Mouse (Mus musculus) embryonic facial prominence, embryonic 12.5 days (tissue): ENCODE data around the gene St13. TPM values are rescaled to one million over a fixed set of nuclear protein-coding genes. Genes with fewer than 3 reads are reported as not detected.

Experiments
- ATAC-seq: fragments of 200-750 bp; cut with Nextera tagmentation; 2 replicates; pipeline ENCODE4 v1.8.0; 2017; ENCODE audit not compliant: insufficient number of reproducible peaks, insufficient read depth, low FRiP score, low TSS enrichment
- H3K27ac ChIP-seq: fragments of 300-500 bp; sonication (generic); 2 replicates; pipeline ENCODE4 v1.5.1; 2016; ENCODE audit warnings: mild to moderate bottlenecking
- H3K27me3 ChIP-seq: fragments of 300-500 bp; sonication (generic); 2 replicates; pipeline ENCODE4 v1.6.1; 2016; ENCODE audit warnings: mild to moderate bottlenecking, moderate library complexity
- H3K36me3 ChIP-seq: fragments of 300-500 bp; sonication (generic); 2 replicates; pipeline ENCODE4 v1.6.1; 2016; ENCODE audit warnings: mild to moderate bottlenecking
- H3K4me1 ChIP-seq: fragments of 300-500 bp; sonication (generic); 2 replicates; pipeline ENCODE4 v1.6.1; 2016
- H3K4me2 ChIP-seq: fragments of 300-500 bp; sonication (generic); replicated peaks from 2 replicates; pipeline ENCODE4 v1.6.1; 2016; ENCODE audit warnings: mild to moderate bottlenecking, moderate library complexity
- H3K4me3 ChIP-seq: fragments of 300-500 bp; sonication (generic); 2 replicates; pipeline ENCODE4 v1.5.1; 2016; ENCODE audit warnings: mild to moderate bottlenecking
- H3K9ac ChIP-seq: fragments of 300-500 bp; sonication (generic); 2 replicates; pipeline ENCODE4 v1.6.1; 2016; ENCODE audit warnings: mild to moderate bottlenecking, moderate library complexity
- H3K9me3 ChIP-seq: fragments of 300-500 bp; sonication (generic); 2 replicates; pipeline ENCODE4 v1.6.1; 2016; ENCODE audit warnings: mild to moderate bottlenecking, moderate library complexity
- WGBS: fragments of 180-500 bp; shearing (Covaris S2); methylation state at CpG from one replicate; pipeline ENCODE4 v1.1.7; 2016; 5-methylcytosine and 5-hydroxymethylcytosine counted together
- polyA plus RNA-seq: library from polyadenylated mRNA; unstranded; fragments of >200 nt; fragmentation: Nextera tagmentation; extraction: Ambion mirVana; gene quantifications from 2 replicates; pipeline ENCODE4 v1.2.1, GENCODE M21; 2016

The St13 gene
- polyA plus RNA-seq, 1 experiment from 2014 or later, result 207 TPM

GRCm38 (mm10) chr15:81405008-81405407 is 5.1 kb upstream of the St13 start:
- Histone ChIP-seq H3K9ac (no peak overlapping the region), H3K4me3 (no peak overlapping the region), H3K9me3 (no peaks in the 10 kb centered on the region), H3K27me3 (no peaks in the 10 kb centered on the region), H3K4me2 (no peak overlapping the region), H3K27ac (no peak overlapping the region), H3K4me1 (peaks cover 6% of the 10 kb centered on the region; the same call in 1 of the 2 replicates), H3K36me3 (no peaks in the 10 kb centered on the region)
- WGBS, result 87% methylated on average over 3 of the region's 3 CpGs
- no peak for ATAC-seq

GRCm38 (mm10) chr15:81399297-81399637 is 610 bp downstream of the St13 start:
- WGBS, result under 1% methylated on average over 21 of the region's 21 CpGs
- no peaks in the 10 kb centered on the region for H3K27me3 ChIP-seq
- H3K36me3 ChIP-seq, result no peaks in the 10 kb centered on the region
- H3K9me3 ChIP-seq, result no peaks in the 10 kb centered on the region
- H3K27ac ChIP-seq, result peak overlapping the region; percentile 94
- peaks cover 16% of the 10 kb centered on the region for H3K4me1 ChIP-seq
- H3K9ac ChIP-seq, result peak overlapping the region; percentile 93
- peak; percentile 73 for ATAC-seq
- H3K4me3 ChIP-seq, result peak overlapping the region; percentile 95
- peak overlapping the region; percentile 78 for H3K4me2 ChIP-seq

GRCm38 (mm10) chr15:81398189-81398588 is 1.7 kb downstream of the St13 start:
- no peak overlapping the region for H3K27ac ChIP-seq
- no peak overlapping the region for H3K9ac ChIP-seq

DNA sequence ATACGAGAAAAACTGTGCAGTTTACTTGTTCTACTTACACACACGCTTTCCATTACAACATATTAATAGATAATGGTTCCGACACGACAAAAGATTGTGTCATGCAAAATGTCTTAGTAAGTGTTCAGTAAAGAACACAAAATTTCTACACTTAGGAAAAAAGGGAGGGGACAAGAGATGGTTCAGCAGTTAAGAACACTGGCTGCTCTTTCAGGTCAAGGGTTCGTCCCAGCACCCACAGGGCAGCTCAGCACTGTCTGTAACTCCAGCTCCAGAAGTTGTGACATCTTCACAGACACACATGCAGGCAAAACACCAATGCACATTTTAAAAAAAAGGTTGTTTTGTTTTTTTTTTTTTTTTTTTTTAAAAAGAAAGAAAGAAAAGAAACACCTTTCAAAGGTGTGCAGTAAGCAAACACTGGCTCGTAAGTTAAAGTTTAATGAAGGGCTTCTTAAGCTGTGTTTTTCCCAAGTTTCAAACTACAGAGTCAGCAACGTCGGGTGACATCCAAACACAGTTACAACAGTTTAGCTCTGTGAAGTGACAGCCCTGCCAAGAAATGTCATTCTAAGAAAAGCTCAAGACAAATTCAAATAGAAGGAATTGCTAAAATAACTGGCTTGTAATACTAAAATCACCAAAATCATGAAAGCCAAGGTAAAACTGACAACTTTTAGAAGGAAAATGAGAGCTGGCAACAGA is 5.5 kb downstream of the St13 start:
- peaks cover 25% of the 10 kb centered on the region for H3K36me3 ChIP-seq
- 88% methylated on average over 8 of the region's 8 CpGs for WGBS
- no peak overlapping the region for H3K9ac ChIP-seq
- no peak overlapping the region for H3K4me3 ChIP-seq
- no peak for ATAC-seq
- H3K27me3 ChIP-seq, result no peaks in the 10 kb centered on the region
- no peaks in the 10 kb centered on the region for H3K9me3 ChIP-seq
- H3K27ac ChIP-seq, result no peak overlapping the region
- H3K4me1 ChIP-seq, result peaks cover 10% of the 10 kb centered on the region
- H3K4me2 ChIP-seq, result no peak overlapping the region

More at GRCm38 (mm10) chr15:81398189-81398588, 1.7 kb downstream of the St13 start:
- no peaks in the 10 kb centered on the region for H3K9me3 ChIP-seq
- H3K4me2 ChIP-seq, result peak overlapping the region; percentile 78
- no peak for ATAC-seq
- H3K27me3 ChIP-seq, result no peaks in the 10 kb centered on the region
- H3K4me3 ChIP-seq, result peak overlapping the region; percentile 95
- no peaks in the 10 kb centered on the region for H3K36me3 ChIP-seq
- peaks cover 16% of the 10 kb centered on the region for H3K4me1 ChIP-seq

GRCm38 (mm10) chr15:81392997-81393396 is 6.9 kb downstream of the St13 start:
- no peak for ATAC-seq
- Histone ChIP-seq H3K4me3 (no peak overlapping the region), H3K4me1 (peaks cover 6% of the 10 kb centered on the region; the same call in 1 of the 2 replicates), H3K36me3 (peaks cover 37% of the 10 kb centered on the region), H3K27ac (no peak overlapping the region), H3K9me3 (no peaks in the 10 kb centered on the region), H3K4me2 (no peak overlapping the region), H3K27me3 (no peaks in the 10 kb centered on the region), H3K9ac (no peak overlapping the region)

DNA sequence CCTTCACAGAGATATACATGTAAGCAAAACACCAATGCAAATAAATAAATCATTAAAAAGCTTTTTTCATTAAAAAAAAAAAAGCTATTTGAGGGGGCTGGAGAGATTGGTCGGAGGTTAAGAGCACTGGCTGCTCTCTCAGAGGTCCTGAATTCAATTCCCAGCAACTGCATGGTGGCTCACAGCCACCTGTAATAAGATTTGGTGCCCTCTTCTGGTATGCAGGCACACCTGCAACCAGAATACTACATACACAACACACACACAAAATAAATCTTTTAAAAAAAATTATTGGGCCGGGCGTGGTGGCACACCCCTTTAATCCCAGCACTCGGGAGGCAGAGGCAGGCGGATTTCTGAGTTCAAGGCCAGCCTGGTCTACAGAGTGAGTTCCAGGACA is 13.6 kb downstream of the St13 start:
- Histone ChIP-seq H3K27ac (no peak overlapping the region), H3K4me3 (no peak overlapping the region), H3K9me3 (no peaks in the 10 kb centered on the region), H3K27me3 (no peaks in the 10 kb centered on the region), H3K9ac (no peak overlapping the region), H3K4me2 (no peak overlapping the region), H3K4me1 (no peaks in the 10 kb centered on the region), H3K36me3 (peaks cover 86% of the 10 kb centered on the region)
- 95% methylated on average over 5 of the region's 5 CpGs for WGBS
- ATAC-seq, result no peak

- ATAC-seq, result no peak
- Histone ChIP-seq H3K4me1 (no peaks in the 10 kb centered on the region), H3K9me3 (no peaks in the 10 kb centered on the region), H3K4me3 (no peak overlapping the region), H3K9ac (no peak overlapping the region), H3K4me2 (no peak overlapping the region), H3K27me3 (no peaks in the 10 kb centered on the region), H3K27ac (no peak overlapping the region), H3K36me3 (peaks cover 60% of the 10 kb centered on the region)
- WGBS, result 75% methylated on average over 2 of the region's 2 CpGs
These were observed 21.0 kb downstream of the St13 start for GRCm38 (mm10) chr15:81378845-81379244.

- WGBS, result 91% methylated on average over 11 of the region's 11 CpGs
- ATAC-seq, result no peak
These were observed 25.3 kb downstream of the St13 start for GRCm38 (mm10) chr15:81374621-81375020.

DNA sequence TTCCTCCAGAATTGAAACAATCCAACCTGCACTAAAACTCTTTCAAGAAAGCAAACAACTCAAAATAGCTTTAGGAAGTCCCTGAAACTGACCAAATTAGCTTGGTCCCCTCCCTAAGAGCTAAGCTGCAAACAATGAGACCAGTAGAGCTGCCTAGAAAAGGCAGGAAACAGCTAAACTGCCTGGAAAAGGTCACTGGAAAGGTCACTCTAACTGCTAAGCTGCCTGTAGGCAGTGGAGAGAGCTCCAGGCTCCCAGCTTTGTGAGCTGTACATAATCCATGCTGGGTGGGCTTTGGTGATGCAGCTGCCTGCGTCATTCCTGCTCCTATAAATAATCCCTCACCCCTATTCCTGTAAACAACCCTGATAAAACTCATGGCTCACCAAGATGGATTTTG is 29.5 kb downstream of the St13 start:
- H3K4me3 ChIP-seq, result no peak overlapping the region
- H3K36me3 ChIP-seq, result peaks cover 70% of the 10 kb centered on the region
- H3K9ac ChIP-seq, result no peak overlapping the region
- H3K27ac ChIP-seq, result no peak overlapping the region
- WGBS, result 44% methylated on average over 1 of the region's 1 CpGs
- no peaks in the 10 kb centered on the region for H3K9me3 ChIP-seq
- no peak overlapping the region for H3K4me2 ChIP-seq
- H3K4me1 ChIP-seq, result no peaks in the 10 kb centered on the region
- H3K27me3 ChIP-seq, result no peaks in the 10 kb centered on the region
- ATAC-seq, result no peak

More at GRCm38 (mm10) chr15:81374621-81375020, 25.3 kb downstream of the St13 start:
- Histone ChIP-seq H3K27ac (no peak overlapping the region), H3K4me1 (no peaks in the 10 kb centered on the region), H3K36me3 (peaks cover 61% of the 10 kb centered on the region), H3K9ac (no peak overlapping the region), H3K27me3 (no peaks in the 10 kb centered on the region), H3K9me3 (no peaks in the 10 kb centered on the region), H3K4me3 (no peak overlapping the region), H3K4me2 (no peak overlapping the region)

DNA sequence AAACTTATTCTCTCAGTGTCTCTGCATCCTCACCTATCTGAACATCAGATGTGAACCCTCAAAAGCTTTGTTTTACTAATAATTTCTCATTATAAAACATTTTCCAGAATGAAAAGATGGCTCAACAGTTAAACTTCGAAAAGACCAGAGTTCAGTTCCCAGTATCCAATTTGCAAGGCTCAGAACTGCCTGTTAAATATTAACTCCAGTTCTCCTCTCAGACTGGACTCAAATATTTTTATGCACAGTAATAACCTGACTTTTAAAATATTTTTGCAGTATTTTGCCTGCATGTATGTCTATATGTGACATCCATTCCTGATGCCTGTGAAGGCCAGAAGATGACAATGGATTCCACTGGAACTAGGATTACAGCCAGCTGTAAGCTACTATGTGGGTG is 31.3 kb downstream of the St13 start:
- 91% methylated on average over 1 of the region's 1 CpGs for WGBS
- Histone ChIP-seq H3K4me2 (no peak overlapping the region), H3K9me3 (no peaks in the 10 kb centered on the region), H3K27me3 (no peaks in the 10 kb centered on the region), H3K9ac (no peak overlapping the region), H3K4me1 (no peaks in the 10 kb centered on the region), H3K4me3 (no peak overlapping the region), H3K27ac (no peak overlapping the region), H3K36me3 (peaks cover 74% of the 10 kb centered on the region)
- no peak for ATAC-seq

- H3K4me2 ChIP-seq, result no peak overlapping the region
- ATAC-seq, result no peak
- H3K4me3 ChIP-seq, result no peak overlapping the region
- 80% methylated on average over 4 of the region's 4 CpGs for WGBS
- H3K9me3 ChIP-seq, result no peaks in the 10 kb centered on the region
- H3K4me1 ChIP-seq, result peaks cover 4% of the 10 kb centered on the region; the same call in 1 of the 2 replicates
- H3K27me3 ChIP-seq, result no peaks in the 10 kb centered on the region
- no peak overlapping the region for H3K27ac ChIP-seq
- no peak overlapping the region for H3K9ac ChIP-seq
- peaks cover 60% of the 10 kb centered on the region for H3K36me3 ChIP-seq
These were observed 33.6 kb downstream of the St13 start for GRCm38 (mm10) chr15:81366241-81366640.

GRCm38 (mm10) chr15:81365246-81365645 is 34.6 kb downstream of the St13 start:
- H3K36me3 ChIP-seq, result peaks cover 53% of the 10 kb centered on the region
- H3K4me2 ChIP-seq, result no peak overlapping the region
- H3K9ac ChIP-seq, result no peak overlapping the region
- H3K27ac ChIP-seq, result no peak overlapping the region
- 89% methylated on average over 8 of the region's 8 CpGs for WGBS
- H3K4me3 ChIP-seq, result no peak overlapping the region
- peaks cover 7% of the 10 kb centered on the region; the same call in 1 of the 2 replicates for H3K4me1 ChIP-seq
- no peaks in the 10 kb centered on the region for H3K9me3 ChIP-seq
- no peak for ATAC-seq
- no peaks in the 10 kb centered on the region for H3K27me3 ChIP-seq
